Mouse (Mus musculus) layer of hippocampus, adult 2 months (tissue): ENCODE data around the gene Mapkap1. TPM values are rescaled to one million over a fixed set of nuclear protein-coding genes. Genes with fewer than 3 reads are reported as not detected.
A peak's percentile ranks its signal among the peaks of the same experiment; 100 is the strongest.

ENCODE experiments used
- DNase-seq, 2 experiments: peaks; one replicate each; pipeline ENCODE4 v3.0.0; 2022; ENCODE audit warnings: low spot score in 2 of 2
- H3K27ac ChIP-seq: fragments of 200-600 bp; 2 replicates; pipeline ENCODE4 v1.8.1; 2022
- H3K4me3 ChIP-seq: fragments of 200-600 bp; 2 replicates; pipeline ENCODE4 v1.8.1; 2022; ENCODE audit warnings: mild to moderate bottlenecking
- CTCF ChIP-seq: fragments of 200-600 bp; conservative IDR thresholded peaks from 2 replicates; pipeline ENCODE4 v1.8.1; 2022; ENCODE audit warnings: antibody characterized with exemption, mild to moderate bottlenecking, moderate library complexity
- total RNA-seq, 2 experiments: library from RNA; stranded (reverse); gene quantifications; 2 replicates each; pipeline ENCODE4 v1.2.3; 2021

The Mapkap1 gene
- total RNA-seq, 2 experiments from 2014 or later: 67.8 to 70.3 TPM

DNA sequence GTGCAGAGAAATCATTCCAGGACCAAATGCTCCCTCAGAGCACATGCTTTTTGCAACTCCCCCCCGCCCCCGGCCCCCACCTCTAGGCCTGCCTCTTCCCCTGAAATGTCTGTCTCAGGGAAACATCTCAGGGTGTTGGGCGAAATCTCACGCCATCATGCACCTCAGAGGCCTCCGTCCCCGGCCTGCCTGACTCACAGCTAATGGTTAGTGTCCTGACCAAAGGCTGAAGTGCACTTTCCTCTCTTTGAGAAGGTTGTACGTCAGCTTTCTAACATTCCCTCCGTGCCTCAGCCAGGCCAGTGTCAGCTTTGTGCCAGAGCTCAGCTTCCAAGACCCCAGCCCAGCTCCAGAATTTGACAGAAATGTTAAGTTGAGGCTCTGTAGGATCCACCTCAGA, 214.9 kb downstream of the Mapkap1 start:
- Histone ChIP-seq H3K4me3 (no peak overlapping the region), H3K27ac (no peak overlapping the region)
- TF ChIP-seq CTCF: no peak
- DNase-seq: no peak

DNA sequence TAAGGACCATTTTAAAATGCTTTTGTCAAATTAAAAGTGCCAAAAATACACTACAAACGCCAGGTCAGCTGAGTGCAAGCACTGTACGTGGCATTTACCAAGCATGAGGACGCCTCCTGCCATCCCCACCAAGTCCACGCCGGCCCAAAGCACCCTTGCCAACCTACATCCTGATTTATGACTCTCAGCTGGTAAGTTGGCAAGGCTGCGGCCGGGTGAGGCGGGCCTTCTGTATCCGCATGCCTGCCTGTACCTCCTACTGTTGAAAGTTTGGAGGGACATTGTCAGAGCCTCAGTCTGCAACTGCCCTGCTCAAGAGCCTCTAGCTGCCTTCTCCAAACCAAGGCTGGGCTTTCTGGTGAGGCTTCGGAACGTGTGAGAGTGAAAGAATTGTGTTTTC, 215.9 kb downstream of the Mapkap1 start:
- no peak overlapping the region for H3K27ac ChIP-seq

DNA sequence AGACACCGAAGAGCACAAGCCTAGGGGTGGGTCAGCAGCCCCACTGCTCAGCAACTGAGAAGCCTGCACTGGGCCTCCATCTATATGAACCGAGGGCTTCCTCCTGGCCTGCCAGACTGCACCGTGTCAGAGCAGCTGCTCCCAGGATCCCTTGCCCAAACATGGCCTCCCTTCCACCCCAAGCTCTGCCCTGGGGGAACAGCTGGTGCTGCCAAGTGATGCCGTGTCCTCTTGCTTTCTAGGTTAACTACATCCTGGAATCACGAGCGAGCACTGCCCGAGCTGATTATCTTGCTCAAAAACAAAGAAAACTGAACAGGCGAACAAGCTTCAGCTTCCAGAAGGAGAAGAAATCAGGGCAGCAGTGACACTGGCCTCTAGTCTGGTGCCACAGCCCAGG, 216.6 kb downstream of the Mapkap1 start:
- DNase-seq: no peak
- TF ChIP-seq CTCF: no peak
- no peak overlapping the region for H3K4me3 ChIP-seq
- H3K27ac ChIP-seq: no peak overlapping the region

More for the DNA sequence above, 215.9 kb downstream of the Mapkap1 start:
- no peak overlapping the region for H3K4me3 ChIP-seq
- no peak for DNase-seq
- TF ChIP-seq CTCF: no peak

DNA sequence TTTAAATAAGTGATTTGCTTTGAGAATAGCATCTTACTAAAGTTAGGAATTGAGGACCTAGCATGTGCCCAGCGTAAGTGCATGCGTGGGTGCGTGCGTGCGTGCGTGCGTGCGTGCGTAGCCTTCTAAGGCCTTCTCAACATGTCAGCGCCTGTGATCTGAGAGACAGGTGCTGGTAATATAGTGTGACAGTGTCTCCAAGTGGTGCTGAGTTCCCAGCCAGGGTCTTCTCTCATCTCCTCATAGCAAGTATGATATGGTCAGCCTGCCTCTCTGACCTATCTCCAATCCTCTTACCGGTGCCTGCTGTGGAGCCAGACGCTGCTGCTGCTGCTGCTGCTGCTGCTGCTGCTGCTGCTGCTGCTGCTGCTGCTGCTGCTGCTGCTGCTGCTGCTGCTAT, 217.5 kb downstream of the Mapkap1 start:
- no peak overlapping the region for H3K27ac ChIP-seq
- TF ChIP-seq CTCF: no peak
- no peak overlapping the region for H3K4me3 ChIP-seq
- DNase-seq: no peak

DNA sequence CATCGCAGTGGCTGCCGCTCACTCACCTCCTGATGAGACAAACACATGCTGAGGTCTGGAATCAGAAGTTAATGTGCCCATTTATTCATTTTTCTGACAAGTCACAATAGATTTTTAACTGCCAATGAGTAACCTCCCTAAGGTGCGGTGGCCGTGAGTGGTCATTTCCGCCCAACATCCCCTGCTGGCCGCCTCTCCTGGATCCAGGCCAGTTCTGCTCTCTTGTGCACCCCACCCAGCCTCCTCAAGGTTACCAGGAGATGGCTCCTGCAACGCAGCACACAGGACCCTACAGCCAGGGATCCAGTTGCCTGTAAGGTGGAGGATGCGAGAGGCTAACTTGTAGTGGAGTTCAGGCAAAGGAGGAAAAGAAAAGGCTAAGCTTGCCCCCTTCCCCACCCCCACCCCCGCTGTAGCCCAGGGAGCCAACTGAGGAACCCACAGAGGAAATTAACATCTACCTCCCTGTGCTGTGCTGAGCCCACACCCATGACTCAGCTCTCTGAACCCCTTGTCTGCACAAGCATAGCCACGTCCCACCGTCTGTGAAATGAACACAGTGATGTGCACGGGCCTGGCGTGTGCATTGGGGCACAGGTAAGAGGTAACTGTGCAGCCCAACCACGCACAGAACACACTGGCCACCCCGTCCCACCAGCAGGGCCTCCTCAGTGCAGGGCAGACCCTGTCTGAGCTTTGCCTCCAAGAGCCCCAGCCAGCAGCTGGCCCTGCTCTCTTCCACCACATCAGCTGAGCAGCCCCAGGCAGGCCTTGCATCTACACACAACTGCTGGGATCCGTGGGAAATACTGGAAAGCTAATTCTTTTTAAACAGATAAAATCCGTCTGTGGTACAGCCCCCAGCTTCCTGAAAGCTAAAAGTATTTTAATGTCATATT, 221.0 kb downstream of the Mapkap1 start:
- Histone ChIP-seq H3K4me3 (no peak overlapping the region), H3K27ac (no peak overlapping the region)
- no peak for DNase-seq
- no peak for TF ChIP-seq CTCF

DNA sequence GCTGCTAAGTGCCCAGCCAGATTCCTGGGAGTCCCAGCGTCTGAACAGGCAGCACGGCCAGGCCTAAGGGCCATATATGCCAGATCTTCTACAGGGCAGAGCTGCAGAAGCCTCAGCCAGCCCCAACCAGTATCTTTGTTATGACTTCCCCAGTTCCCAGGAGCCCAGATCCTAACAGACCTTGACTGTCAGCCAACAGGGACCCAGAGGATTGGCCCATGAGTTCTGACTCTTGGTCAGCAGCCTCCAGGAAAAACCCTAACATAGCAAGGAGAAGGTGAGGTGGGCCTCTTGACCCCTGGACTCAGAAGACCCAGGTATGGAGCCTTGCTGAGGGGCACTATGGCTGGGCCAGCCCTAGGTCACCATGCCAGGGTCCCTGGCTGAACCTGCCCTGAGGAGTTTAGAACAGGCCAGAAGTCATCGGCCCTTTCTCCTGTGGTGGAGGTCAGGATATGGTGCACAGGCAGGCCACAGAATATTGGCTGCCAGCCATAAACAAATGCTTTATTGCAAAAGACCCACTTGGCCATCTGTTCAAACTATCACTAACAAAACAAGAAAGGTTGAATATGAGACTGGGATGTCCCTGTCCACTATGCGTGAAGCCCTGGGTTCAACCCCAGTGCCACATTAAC, 222.5 kb downstream of the Mapkap1 start:
- no peak overlapping the region for H3K27ac ChIP-seq
- no peak for DNase-seq
- TF ChIP-seq CTCF: no peak
- H3K4me3 ChIP-seq: no peak overlapping the region

DNA sequence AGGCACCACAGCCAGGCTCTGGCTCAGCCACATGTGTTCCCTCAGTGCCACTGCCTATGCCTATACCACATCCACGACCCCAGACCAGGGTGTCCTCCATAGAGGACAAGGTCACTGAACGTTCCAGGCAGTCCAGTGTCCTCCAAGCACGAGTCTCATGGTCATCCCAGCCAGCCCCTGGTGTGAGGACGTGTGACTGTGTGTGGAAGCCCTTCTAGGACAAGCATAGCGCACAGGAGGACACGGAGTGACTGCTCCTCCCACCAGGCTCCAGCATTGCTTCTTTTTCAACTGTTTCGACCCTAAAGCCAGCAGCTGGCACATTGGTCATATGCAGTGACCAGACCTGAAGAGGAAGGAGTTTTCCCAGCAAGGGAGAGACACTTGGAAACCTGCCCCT, 223.2 kb downstream of the Mapkap1 start:
- H3K27ac ChIP-seq: no peak overlapping the region
- H3K4me3 ChIP-seq: no peak overlapping the region
- no peak for TF ChIP-seq CTCF
- no peak for DNase-seq

DNA sequence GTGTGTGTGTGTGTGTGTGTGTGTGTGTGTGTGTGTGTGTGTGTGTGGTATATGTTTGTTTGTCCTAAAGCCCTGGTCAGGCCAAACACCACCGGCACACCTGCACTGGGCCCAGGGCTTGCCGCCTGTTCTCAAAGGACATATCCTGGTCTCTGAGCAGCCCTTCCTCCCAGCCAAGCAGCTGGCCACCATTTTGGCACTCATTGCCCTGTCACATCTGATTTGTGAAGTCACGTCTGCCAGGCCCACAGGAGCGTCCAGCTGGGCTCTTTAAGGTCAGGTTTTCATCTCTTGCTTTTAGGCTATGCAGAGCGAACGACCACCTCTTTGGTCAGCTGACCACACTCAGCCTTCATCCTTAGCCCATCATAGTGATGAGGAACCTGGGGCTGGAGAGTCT, 223.9 kb downstream of the Mapkap1 start:
- Histone ChIP-seq H3K27ac (no peak overlapping the region), H3K4me3 (no peak overlapping the region)
- DNase-seq: no peak
- no peak for TF ChIP-seq CTCF

DNA sequence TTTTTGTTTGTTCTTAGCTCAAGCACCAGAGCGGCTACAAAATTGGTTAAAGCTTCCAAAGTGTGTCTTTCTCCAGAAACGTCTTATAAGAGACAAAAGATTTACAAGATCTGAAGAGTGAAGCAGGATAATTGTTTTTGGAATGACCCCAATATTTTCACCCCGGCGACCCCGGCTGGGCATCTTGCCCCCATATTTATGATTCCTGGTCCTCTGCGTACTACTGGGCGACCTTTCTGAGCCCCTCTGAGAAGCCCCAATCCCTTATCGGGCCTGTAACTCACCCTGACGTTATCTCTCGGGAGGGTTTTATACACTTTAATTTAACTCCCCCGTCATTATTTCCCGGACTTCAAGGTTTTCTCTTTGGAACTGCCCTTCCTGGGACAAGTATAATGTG, 225.5 kb downstream of the Mapkap1 start:
- H3K27ac ChIP-seq: no peak overlapping the region
- no peak overlapping the region for H3K4me3 ChIP-seq
- no peak for DNase-seq
- TF ChIP-seq CTCF: no peak

DNA sequence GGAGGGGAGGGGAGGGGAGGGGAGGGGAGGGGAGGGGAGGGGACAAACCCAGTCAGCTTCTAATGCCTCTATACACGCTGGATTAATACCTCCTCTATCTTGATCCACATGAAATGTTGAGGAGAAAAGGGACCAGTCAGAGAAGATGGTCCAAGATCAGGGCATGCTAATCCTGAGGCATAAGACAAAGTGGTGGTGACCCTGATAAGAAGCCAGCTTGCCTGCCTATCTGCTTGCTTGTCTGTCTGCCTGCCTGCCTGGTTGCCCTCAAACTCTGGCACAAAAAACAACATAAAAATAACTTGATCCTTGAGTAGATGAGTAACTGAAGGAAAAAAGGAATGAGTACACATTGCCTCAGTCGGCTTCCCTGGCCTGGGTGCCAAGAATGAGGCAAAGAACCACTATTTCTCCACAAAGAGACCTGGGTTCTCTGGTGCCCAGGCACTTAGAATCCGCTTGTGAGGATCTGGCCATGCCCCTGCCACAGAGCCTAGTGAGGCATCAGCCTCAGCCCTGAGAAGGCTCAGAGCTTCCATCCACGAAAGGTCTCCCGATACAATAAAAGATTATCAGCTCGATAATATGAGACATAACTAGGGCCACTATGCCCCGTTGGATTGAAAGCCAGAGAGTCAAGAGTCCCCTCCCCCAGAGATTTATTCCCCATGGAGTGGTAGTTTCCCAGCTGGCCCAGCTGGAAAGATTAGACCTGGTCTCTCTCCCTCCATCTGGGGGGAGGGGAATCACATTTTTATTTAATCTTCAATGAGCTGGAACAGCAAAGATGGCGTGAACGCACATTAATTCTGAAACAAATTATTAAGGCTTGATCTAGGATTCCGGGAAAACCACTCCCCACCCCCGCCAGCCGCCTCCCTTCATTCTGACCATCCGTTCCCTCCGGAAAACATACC, 228.9 kb downstream of the Mapkap1 start:
- Histone ChIP-seq H3K27ac (no peak overlapping the region), H3K4me3 (no peak overlapping the region)
- TF ChIP-seq CTCF: no peak
- DNase-seq: no peak

DNA sequence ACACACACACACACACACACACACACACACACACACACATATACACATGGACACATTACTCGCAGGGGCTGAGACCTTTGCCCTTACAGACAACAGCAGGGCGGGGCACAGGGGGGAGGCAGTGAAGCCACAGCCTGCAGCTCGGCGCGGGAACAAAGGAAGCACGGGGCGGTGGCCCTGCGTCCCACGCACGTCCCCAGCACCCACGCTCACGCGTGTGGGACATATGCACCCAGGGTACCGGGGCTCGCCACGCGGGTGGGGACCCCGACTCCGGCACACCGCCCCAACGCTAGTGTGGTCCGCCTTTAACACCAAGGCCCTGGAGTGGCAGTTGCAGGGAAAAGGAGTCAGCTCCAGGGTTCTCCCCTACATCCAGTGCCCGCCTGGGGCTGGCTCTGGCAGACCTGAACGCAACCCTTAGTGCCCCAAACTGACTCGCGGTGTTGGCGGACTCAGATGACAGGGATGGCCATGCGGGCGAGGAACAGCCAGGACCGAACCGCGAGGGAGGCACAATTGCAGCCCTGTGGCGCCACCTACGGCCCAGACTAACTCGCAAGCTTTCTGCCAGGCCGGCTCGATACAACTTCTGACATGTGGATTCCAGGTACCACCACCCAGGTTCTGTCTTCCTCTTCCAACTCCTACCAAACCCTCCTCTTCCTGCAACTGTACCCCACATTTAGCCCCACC, 232.5 kb downstream of the Mapkap1 start:
- TF ChIP-seq CTCF: peak; percentile 88
- peak; percentile 78 to 91 for DNase-seq
- peak overlapping the region; percentile 21; the same call in 1 of the 2 replicates for H3K27ac ChIP-seq
- H3K4me3 ChIP-seq: peak overlapping the region; percentile 53

DNA sequence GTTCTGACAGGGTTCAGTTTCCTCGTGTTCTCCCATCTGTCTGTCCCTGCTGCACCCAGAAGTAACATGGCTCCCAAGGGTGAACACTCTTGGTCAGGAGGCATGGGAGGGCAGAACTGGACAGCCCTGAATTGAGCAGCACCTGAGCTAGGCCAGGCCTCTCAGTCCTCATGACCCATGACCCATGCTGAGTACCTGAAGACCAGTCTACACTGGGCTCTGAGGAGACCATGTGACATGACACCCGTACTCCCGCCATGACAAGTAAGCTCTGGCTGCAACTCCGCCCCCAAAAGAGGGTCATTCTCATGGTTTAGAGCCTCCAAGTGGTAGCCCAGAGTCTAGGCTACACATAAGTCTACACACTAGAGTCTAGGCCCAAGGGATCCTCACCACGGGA, 233.2 kb downstream of the Mapkap1 start:
- H3K4me3 ChIP-seq: no peak overlapping the region
- TF ChIP-seq CTCF: no peak
- DNase-seq: no peak
- no peak overlapping the region for H3K27ac ChIP-seq
